Mouse (Mus musculus) lung, adult 2 months (tissue): ENCODE data around the gene Fam13c.

ENCODE experiments used
- CTCF ChIP-seq: fragments of 200-500 bp; IDR thresholded peaks from 2 replicates; pipeline ENCODE4 v1.5.1; 2011; ENCODE audit warnings: mild to moderate bottlenecking, low read length, control low read depth; ENCODE audit not compliant: insufficient read depth
- POLR2A ChIP-seq: fragments of 200-500 bp; IDR thresholded peaks from 2 replicates; pipeline ENCODE4 v1.6.1; 2011; ENCODE audit warnings: low read depth, mild to moderate bottlenecking, control low read depth, low read length, borderline replicate concordance; ENCODE audit errors: extremely low read depth

GRCm38 (mm10) chr10:70506499-70507168, 66.4 kb downstream of the Fam13c start:
- no peak for TF ChIP-seq POLR2A
- peak; percentile 34; the same call in 1 of the 2 replicates for TF ChIP-seq CTCF
